Mouse (Mus musculus) kidney, postnatal 0 days (tissue): ENCODE results near the gene Cers5. TPM values are rescaled to one million over a fixed set of nuclear protein-coding genes. Genes with fewer than 3 reads are reported as not detected.

Experiments
- ATAC-seq: fragments of 200-750 bp; cut with Nextera tagmentation; replicated peaks from 2 replicates; pipeline ENCODE4 v1.8.0; 2017; ENCODE audit warnings: low read depth, moderate number of reproducible peaks, moderate TSS enrichment, moderate library complexity; ENCODE audit not compliant: low FRiP score
- DNase-seq: peaks from one replicate; pipeline ENCODE4 v3.0.0-alpha.2; 2016; ENCODE audit warnings: low spot score
- H3K27ac ChIP-seq: fragments of 300-500 bp; sonication (generic); 2 replicates; pipeline ENCODE4 v1.5.1; 2014; ENCODE audit warnings: mild to moderate bottlenecking
- H3K27me3 ChIP-seq: fragments of 300-500 bp; sonication (generic); 2 replicates; pipeline ENCODE4 v1.6.1; 2014; ENCODE audit warnings: low read length, mixed read lengths; ENCODE audit not compliant: insufficient read depth
- H3K36me3 ChIP-seq: fragments of 300-500 bp; sonication (generic); 2 replicates; pipeline ENCODE4 v1.6.1; 2014; ENCODE audit warnings: low read length, mixed read lengths; ENCODE audit not compliant: insufficient read depth
- H3K4me1 ChIP-seq: fragments of 300-500 bp; sonication (generic); replicated peaks from 2 replicates; pipeline ENCODE4 v1.6.1; 2014; ENCODE audit warnings: antibody characterized with exemption, low read length, mixed read lengths; ENCODE audit not compliant: insufficient read depth
- H3K4me2 ChIP-seq: fragments of 300-500 bp; sonication (generic); 2 replicates; pipeline ENCODE4 v1.6.1; 2014; ENCODE audit warnings: mild to moderate bottlenecking, low read length, moderate library complexity, mixed read lengths
- H3K4me3 ChIP-seq: fragments of 300-500 bp; sonication (generic); replicated peaks from 2 replicates; pipeline ENCODE4 v1.5.1; 2014; ENCODE audit warnings: low read depth, low read length
- H3K9ac ChIP-seq: fragments of 300-500 bp; sonication (generic); 2 replicates; pipeline ENCODE4 v1.6.1; 2014; ENCODE audit warnings: low read depth, low read length
- H3K9me3 ChIP-seq: fragments of 300-500 bp; sonication (generic); replicated peaks from 2 replicates; pipeline ENCODE4 v1.6.1; 2016; ENCODE audit warnings: low read length, inconsistent platforms, mixed read lengths
- CTCF ChIP-seq: IDR thresholded peaks from 2 replicates; pipeline ENCODE4 v1.5.1; 2016; ENCODE audit warnings: antibody characterized with exemption, low read depth, mild to moderate bottlenecking, moderate library complexity
- WGBS: fragments of 180-500 bp; shearing (Covaris S2); extraction: QIAGEN DNeasy Blood & Tissue Kit; methylation state at CpG from one replicate; pipeline ENCODE4 v1.1.7; 2014; 5-methylcytosine and 5-hydroxymethylcytosine counted together
- polyA plus RNA-seq: library from polyadenylated mRNA; unstranded; fragments of >200 nt; fragmentation: Nextera tagmentation; extraction: Ambion mirVana; gene quantifications from 2 replicates; pipeline ENCODE4 v1.2.1, GENCODE M21; 2015

Cers5 gene
- polyA plus RNA-seq, 1 experiment from 2014 or later: 60.8 TPM

DNA sequence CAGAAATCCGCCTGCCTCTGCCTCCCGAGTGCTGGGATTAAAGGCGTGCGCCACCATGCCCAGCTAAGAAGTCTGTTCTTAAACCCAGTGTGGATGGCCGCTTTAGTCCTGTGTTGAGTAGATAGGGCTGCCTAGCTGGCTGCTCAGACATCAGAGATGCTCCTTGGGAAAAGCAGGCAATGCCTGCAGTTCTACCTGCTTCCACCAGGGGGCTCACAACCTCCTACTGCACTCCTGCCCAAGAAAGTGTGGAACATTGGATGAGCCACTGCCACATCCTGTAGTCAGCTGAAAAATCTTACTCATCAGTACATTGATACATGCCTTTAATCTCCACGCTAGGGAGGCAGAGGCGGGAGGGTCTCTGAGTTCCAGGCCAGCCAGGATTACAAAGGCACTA is 57.8 kb downstream of the Cers5 start:
- TF ChIP-seq CTCF: peak; percentile 96
- peak; percentile 85 for DNase-seq
- H3K4me2 ChIP-seq: no peak overlapping the region
- no peaks in the 10 kb centered on the region for H3K27me3 ChIP-seq
- H3K4me3 ChIP-seq: no peak overlapping the region
- no peaks in the 10 kb centered on the region for H3K9me3 ChIP-seq
- WGBS: 49% methylated on average over 7 of the region's 7 CpGs
- 0 out of 2 replicates have a peak, but pooled peaks have one; percentile 12 for ATAC-seq
- H3K4me1 ChIP-seq: peaks cover 21% of the 10 kb centered on the region
- H3K27ac ChIP-seq: no peak overlapping the region
- H3K9ac ChIP-seq: no peak overlapping the region
- H3K36me3 ChIP-seq: peaks cover 29% of the 10 kb centered on the region

DNA sequence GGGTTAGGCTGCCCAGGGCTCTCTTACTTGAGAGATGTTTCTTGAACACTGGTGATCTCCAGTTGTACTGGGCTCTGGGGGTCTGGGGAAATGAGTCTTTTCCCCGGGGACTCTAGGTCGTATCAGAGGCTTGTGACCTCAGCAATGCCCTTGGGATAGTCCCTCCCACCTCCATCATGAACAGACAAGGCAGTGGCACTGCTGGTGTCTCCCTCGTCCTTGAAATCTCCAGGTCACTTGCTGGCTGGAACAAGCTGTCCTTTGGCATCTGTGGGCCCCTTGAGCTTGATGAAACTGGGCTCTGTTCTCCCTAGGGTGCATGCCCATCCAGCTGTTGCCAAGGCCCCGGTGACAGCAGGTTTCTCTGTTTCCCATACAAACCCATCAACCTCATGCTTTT is 58.5 kb downstream of the Cers5 start:
- no peak for ATAC-seq
- Histone ChIP-seq H3K36me3 (peaks cover 36% of the 10 kb centered on the region), H3K9ac (no peak overlapping the region), H3K27ac (no peak overlapping the region), H3K4me1 (peaks cover 21% of the 10 kb centered on the region), H3K4me2 (no peak overlapping the region), H3K9me3 (no peaks in the 10 kb centered on the region), H3K27me3 (no peaks in the 10 kb centered on the region), H3K4me3 (no peak overlapping the region)
- no peak for DNase-seq
- WGBS: 71% methylated on average over 4 of the region's 4 CpGs
- TF ChIP-seq CTCF: no peak

DNA sequence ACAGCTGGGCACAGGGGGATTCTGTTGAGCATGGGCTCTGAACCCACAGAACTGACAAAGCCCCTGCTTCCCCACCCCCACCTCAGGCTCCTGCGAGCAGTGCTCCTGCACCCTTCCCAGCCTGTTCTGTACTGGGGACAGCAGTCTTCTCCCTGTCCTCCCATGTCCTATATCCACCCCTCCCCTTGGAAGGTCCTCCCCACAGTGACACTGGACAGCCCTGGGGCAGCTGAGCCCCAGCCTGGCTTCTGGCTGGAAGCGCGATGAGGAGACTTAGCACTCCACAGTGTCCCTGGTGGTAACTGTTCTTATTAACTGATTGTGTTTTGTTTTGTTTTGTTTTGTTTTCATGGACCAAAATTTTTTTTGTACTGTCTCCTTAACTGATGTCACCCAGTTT is 59.1 kb downstream of the Cers5 start:
- DNase-seq (no peak), ATAC-seq (no peak)
- H3K4me3 ChIP-seq: no peak overlapping the region
- no peaks in the 10 kb centered on the region for H3K27me3 ChIP-seq
- H3K9ac ChIP-seq: no peak overlapping the region
- no peak for TF ChIP-seq CTCF
- H3K4me2 ChIP-seq: no peak overlapping the region
- peaks cover 42% of the 10 kb centered on the region for H3K36me3 ChIP-seq
- 82% methylated on average over 3 of the region's 3 CpGs for WGBS
- no peaks in the 10 kb centered on the region for H3K9me3 ChIP-seq
- H3K4me1 ChIP-seq: peaks cover 15% of the 10 kb centered on the region
- H3K27ac ChIP-seq: no peak overlapping the region

DNA sequence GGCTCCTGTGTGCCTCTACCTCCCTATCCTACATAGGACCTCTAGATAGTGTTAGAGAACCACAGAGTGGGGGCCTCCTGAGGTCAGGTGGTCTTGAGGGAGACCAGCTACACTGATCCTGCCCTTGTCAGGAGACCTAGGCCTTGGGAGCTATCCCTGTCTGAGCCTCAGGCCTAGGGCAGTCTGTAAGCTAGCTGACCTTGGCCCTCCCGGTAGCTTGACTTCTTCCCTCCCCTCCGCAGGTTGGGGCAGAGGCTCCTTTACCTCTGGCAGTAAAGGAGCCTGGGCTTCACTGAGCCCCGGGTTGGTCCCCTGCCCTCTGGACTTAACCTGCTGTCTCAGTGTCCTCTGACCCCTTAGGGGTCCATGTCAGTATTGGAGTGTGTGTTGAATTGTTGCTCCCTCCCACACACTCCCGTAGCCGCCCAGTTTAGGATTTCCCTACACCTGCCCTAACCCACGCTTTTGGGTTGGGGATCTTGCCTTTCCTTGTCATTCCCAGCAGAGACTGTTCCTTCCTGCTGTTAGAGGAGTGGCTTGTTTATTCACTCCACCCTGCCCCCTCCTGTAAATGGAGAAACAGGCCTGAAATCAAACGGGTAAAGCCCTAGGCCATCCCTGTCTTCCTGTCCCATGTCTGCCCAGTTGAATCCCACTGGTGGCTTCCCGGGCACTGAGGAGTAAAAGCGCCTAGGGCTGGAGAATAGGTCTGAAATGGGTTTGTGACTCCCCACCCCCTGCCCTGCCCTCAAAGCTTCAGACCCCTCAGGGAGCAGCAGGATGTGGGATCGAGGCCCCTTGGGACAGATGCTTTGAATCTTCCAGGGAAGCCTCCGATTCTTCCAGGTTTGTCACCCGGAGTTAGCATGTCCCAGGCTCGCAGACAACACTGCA is 59.8 kb downstream of the Cers5 start:
- Histone ChIP-seq H3K36me3 (peaks cover 46% of the 10 kb centered on the region), H3K9me3 (no peaks in the 10 kb centered on the region)

DNA sequence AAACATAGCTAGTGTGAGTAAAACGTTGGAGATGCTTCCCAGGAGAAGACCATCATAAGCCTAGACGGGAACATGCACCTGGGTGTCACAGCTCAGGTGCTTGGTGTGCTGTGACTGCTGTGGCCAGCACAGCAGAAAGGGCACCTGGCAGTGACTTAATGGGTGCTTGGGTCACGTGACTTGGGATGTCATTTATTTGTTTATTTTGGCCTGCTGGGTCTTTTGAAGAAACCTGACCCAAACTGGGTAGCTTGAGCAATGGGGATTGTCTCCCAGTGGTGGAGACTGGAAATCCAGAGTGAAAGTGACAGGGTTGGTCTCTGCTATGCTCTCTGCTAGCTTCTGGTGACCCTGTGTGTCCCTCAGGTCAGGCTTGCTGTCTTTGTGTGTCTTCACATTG is 61.2 kb downstream of the Cers5 start:
- no peak for ATAC-seq
- H3K4me1 ChIP-seq: peaks cover 7% of the 10 kb centered on the region
- H3K36me3 ChIP-seq: peaks cover 55% of the 10 kb centered on the region

More for the DNA sequence above, 59.8 kb downstream of the Cers5 start:
- peak; percentile 12; the same call in 1 of the 2 replicates for ATAC-seq
- WGBS: 50% methylated on average over 13 of the region's 13 CpGs
- no peak for DNase-seq
- Histone ChIP-seq H3K4me1 (peaks cover 10% of the 10 kb centered on the region), H3K27me3 (no peaks in the 10 kb centered on the region), H3K9ac (no peak overlapping the region), H3K4me2 (no peak overlapping the region), H3K4me3 (no peak overlapping the region), H3K27ac (0 out of 2 replicates have a peak overlapping the region, but pooled peaks have one; percentile 8)
- TF ChIP-seq CTCF: no peak

DNA sequence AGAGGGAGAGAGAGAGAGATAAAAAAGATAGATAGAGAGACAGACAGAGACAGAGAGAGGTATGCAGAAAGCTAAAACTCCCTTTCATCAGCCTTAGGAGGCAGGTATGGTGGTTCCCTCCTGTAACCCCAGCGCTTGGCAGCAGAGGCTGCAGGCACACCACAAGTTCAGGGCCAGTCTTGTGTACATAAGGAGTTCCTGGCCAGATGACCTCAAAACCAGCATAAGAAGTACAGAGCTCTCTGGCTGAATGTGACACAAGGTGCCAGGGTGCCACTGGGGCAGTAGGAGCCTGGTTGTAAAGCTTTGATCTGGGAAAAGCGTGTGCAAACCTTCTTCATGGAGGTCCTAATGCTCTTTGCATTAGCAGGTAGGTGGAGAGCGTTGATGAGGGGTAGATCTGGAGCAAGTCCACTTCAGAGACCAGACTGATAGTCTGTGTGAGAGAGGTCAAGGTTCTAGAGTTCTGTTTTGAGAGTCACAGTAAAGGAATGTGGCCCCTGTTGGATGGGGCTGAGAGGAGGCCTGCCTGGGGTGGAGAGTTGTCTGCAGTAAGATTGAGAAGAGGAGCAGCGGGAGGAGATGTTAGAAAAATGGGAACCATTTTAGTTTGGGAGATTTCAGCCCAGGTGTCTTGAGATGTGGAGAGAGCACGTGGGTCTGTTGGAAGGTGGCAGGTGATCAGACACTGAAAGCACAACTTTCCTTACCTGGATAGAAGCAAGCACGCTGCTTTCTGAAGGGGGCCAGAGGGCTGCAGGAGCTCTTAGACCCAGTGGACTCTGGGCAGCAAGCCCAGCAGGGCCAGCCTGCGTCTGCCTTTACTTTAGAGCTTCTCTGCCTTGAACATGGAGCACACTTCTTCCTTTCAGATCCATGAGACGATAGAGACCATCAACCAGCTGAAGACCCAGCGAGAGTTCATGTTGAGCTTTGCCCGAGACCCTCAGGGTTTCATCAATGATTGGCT is 62.2 kb downstream of the Cers5 start:
- 87% methylated on average over 10 of the region's 10 CpGs for WGBS
- H3K4me1 ChIP-seq: no peaks in the 10 kb centered on the region; the same call in 1 of the 2 replicates
- peaks cover 58% of the 10 kb centered on the region for H3K36me3 ChIP-seq
- no peak for ATAC-seq
- H3K9ac ChIP-seq: no peak overlapping the region
- H3K4me2 ChIP-seq: no peak overlapping the region
- H3K4me3 ChIP-seq: no peak overlapping the region
- no peaks in the 10 kb centered on the region for H3K9me3 ChIP-seq
- DNase-seq: no peak
- H3K27ac ChIP-seq: no peak overlapping the region
- H3K27me3 ChIP-seq: no peaks in the 10 kb centered on the region
- no peak for TF ChIP-seq CTCF

More for the DNA sequence above, 61.2 kb downstream of the Cers5 start:
- no peak overlapping the region for H3K27ac ChIP-seq
- H3K27me3 ChIP-seq: no peaks in the 10 kb centered on the region
- DNase-seq: no peak
- no peak overlapping the region for H3K4me2 ChIP-seq
- no peak overlapping the region for H3K9ac ChIP-seq
- no peak for TF ChIP-seq CTCF
- no peaks in the 10 kb centered on the region for H3K9me3 ChIP-seq
- WGBS: 42% methylated on average over 3 of the region's 3 CpGs
- H3K4me3 ChIP-seq: no peak overlapping the region
